In the genomic region with DNA sequence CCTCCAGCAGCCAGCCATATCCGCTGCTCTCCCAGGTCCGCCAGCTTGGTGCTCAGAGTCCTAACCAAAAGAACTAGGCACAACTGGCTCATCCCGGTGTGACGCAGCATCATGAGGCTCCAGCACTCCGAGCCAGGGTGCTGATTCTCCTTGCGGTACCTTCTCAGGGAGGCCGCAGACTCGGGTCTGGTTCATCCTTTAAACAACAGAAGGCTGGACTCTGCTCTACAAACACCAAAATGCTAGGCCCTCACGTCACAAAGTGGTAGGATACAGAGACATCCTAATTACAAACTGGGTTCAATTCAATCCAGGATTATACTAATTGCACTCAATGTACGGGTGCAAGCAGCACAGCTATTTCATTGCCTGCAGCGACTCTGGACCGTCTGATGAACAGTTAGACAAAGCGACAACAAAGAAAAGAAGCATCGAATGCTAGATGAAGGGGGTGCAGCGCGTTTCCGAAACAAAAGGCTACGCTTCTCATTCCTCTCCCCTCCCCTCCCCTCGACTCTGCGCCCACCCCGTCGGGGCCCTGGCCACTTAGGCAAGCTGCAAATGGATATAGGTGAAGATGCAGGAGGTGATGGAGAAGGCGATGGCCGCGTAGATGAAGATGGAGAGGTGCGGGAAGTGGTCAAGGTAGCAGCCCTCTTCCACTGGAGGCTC, we compare ENCODE assay signal across 8 mouse cellular contexts. TPM values are rescaled to one million over a fixed set of nuclear protein-coding genes. Genes with fewer than 3 reads are reported as not detected.
DNase-seq lines count a peak whose midpoint lies in the region; ATAC-seq and TF ChIP-seq lines count a peak whose summit lies in the region.
"Had no signal": no experiment of that assay in that cellular context is flagged by ENCODE, and none has a peak within 500 bp of the region (broad histone marks: within the 10 kb centered on the region; RNA-seq: fewer than 3 reads in every experiment).

No protein-coding gene starts in this region.

- TF ChIP-seq POLR2A in embryonic fibroblast, embryonic 13.5 days (IDR thresholded peaks at IDR 0.05; ENCODE audit: low read depth, low read length) = no peak

- DNase-seq in lung, embryonic 14.5 days = peak; percentile 42
- DNase-seq in lung, postnatal 36 days = no peak
- peak; percentile 23 to 53 for DNase-seq in layer of hippocampus, adult 8-10 months (ENCODE audit: low spot score in 2 of 2)
- DNase-seq in liver, postnatal 0 days = no peak
- DNase-seq in B cell, adult 2 months = no peak

- peaks cover 8% of the 10 kb centered on the region for H3K36me3 ChIP-seq in lung, embryonic 14.5 days (ENCODE audit: insufficient read depth)
- peaks cover 5% of the 10 kb centered on the region for H3K36me3 ChIP-seq in liver, postnatal 0 days (replicated peaks; ENCODE audit: insufficient read depth, low read length)
- no peaks in the 10 kb centered on the region for H3K36me3 ChIP-seq in stomach, embryonic 16.5 days (ENCODE audit: control insufficient read depth, insufficient read depth, low read length)

- H3K27ac ChIP-seq in lung, embryonic 14.5 days (ENCODE audit: low read depth) = peak overlapping the region; percentile 75
- no peak overlapping the region for H3K27ac ChIP-seq in embryonic fibroblast, embryonic 13.5 days (ENCODE audit: insufficient read depth, low read length)
- H3K27ac ChIP-seq in liver, postnatal 0 days (ENCODE audit: low read depth) = no peak overlapping the region
- H3K27ac ChIP-seq in stomach, embryonic 16.5 days (ENCODE audit: low read length) = peak overlapping the region; percentile 74

- peak overlapping the region; percentile 70 for H3K9ac ChIP-seq in lung, embryonic 14.5 days
- H3K9ac ChIP-seq in liver, postnatal 0 days (replicated peaks) = no peak overlapping the region
- H3K9ac ChIP-seq in stomach, embryonic 16.5 days (ENCODE audit: low read length) = peak overlapping the region; percentile 75

- TF ChIP-seq CTCF in lung, embryonic 14.5 days (IDR thresholded peaks at IDR 0.05; ENCODE audit: low read depth) = no peak
- no peak for TF ChIP-seq CTCF in embryonic fibroblast, embryonic 13.5 days (IDR thresholded peaks at IDR 0.05; ENCODE audit: borderline replicate concordance, insufficient read depth, low read length)
- no peak for TF ChIP-seq CTCF in liver, postnatal 0 days (IDR thresholded peaks at IDR 0.05; ENCODE audit: low read depth)

- 5% methylated on average over 26 of the region's 26 CpGs for WGBS in lung, embryonic 14.5 days
- 21% methylated on average over 26 of the region's 26 CpGs for WGBS in liver, postnatal 0 days (ENCODE audit: insufficient replicate concordance)
- 6% methylated on average over 26 of the region's 26 CpGs for WGBS in stomach, embryonic 16.5 days

- peak overlapping the region; percentile 61 for H3K4me3 ChIP-seq in lung, embryonic 14.5 days (ENCODE audit: low read depth, low read length)
- peak overlapping the region; percentile 21 for H3K4me3 ChIP-seq in embryonic fibroblast, embryonic 13.5 days (ENCODE audit: insufficient read depth, low read length)
- peak overlapping the region; percentile 26; the same call in 1 of the 2 replicates for H3K4me3 ChIP-seq in liver, postnatal 0 days (ENCODE audit: low read depth, low read length)
- H3K4me3 ChIP-seq in stomach, embryonic 16.5 days (replicated peaks; ENCODE audit: low read length) = peak overlapping the region; percentile 63

- TF ChIP-seq EP300 in liver, postnatal 0 days (IDR thresholded peaks at IDR 0.05; ENCODE audit: low read depth) = no peak

- no peaks in the 10 kb centered on the region for H3K9me3 ChIP-seq in lung, embryonic 14.5 days (ENCODE audit: low read depth, low read length)
- H3K9me3 ChIP-seq in liver, postnatal 0 days (ENCODE audit: low read length) = no peaks in the 10 kb centered on the region
- no peaks in the 10 kb centered on the region for H3K9me3 ChIP-seq in stomach, embryonic 16.5 days (replicated peaks; ENCODE audit: control insufficient read depth, low read length)

- peak; percentile 3 for ATAC-seq in lung, embryonic 14.5 days (ENCODE audit: insufficient read depth)
- no peak for ATAC-seq in liver, postnatal 0 days
- ATAC-seq in stomach, embryonic 16.5 days (ENCODE audit: insufficient read depth, low FRiP score) = 0 out of 2 replicates have a peak, but pooled peaks have one; percentile 2

- H3K27me3 ChIP-seq in lung, embryonic 14.5 days (ENCODE audit: insufficient read depth, low read length) = no peaks in the 10 kb centered on the region
- H3K27me3 ChIP-seq in liver, postnatal 0 days (ENCODE audit: insufficient read depth, low read length) = peaks cover 10% of the 10 kb centered on the region; the same call in 1 of the 2 replicates
- no peaks in the 10 kb centered on the region for H3K27me3 ChIP-seq in stomach, embryonic 16.5 days (ENCODE audit: control insufficient read depth, insufficient read depth, low read length)

- H3K4me2 ChIP-seq in lung, embryonic 14.5 days = peak overlapping the region; percentile 69
- peak overlapping the region; percentile 62 for H3K4me2 ChIP-seq in liver, postnatal 0 days (ENCODE audit: low read depth, low read length)
- H3K4me2 ChIP-seq in stomach, embryonic 16.5 days (ENCODE audit: low read depth, low read length) = peak overlapping the region; percentile 76

- H3K4me1 ChIP-seq in lung, embryonic 14.5 days (ENCODE audit: insufficient read depth) = peaks cover 6% of the 10 kb centered on the region; the same call in 1 of the 2 replicates
- no peaks in the 10 kb centered on the region for H3K4me1 ChIP-seq in embryonic fibroblast, embryonic 13.5 days (ENCODE audit: control insufficient read depth, insufficient read depth, low read length)
- peaks cover 7% of the 10 kb centered on the region for H3K4me1 ChIP-seq in liver, postnatal 0 days (ENCODE audit: insufficient read depth)
- H3K4me1 ChIP-seq in stomach, embryonic 16.5 days (ENCODE audit: control insufficient read depth, insufficient read depth, low read length) = peaks cover 3% of the 10 kb centered on the region; the same call in 1 of the 2 replicates

RNA-seq across cellular contexts. Expression of gene 6330403K07Rik, which starts 0.7 kb away (rescaled TPM):
- 42.3 and 44.6 TPM in 2 replicates for polyA plus RNA-seq in lung, embryonic 14.5 days (2014; fragmentation: Nextera tagmentation; extraction: Ambion mirVana)
- polyA plus RNA-seq in embryonic fibroblast, embryonic 13.5 days (2011; ENCODE audit: insufficient read length, low read depth, missing spikeins) = 5.8 and 17.6 TPM in 2 replicates
- total RNA-seq in layer of hippocampus, adult 8-10 months (2022) = 100 to 1,000 TPM; 206 to 237 (median 226) TPM
- 0.36 and 0.51 TPM in 2 replicates for polyA plus RNA-seq in liver, postnatal 0 days (2015; fragmentation: Nextera tagmentation; extraction: Ambion mirVana)
- 62.5 and 63.1 TPM in 2 replicates for polyA plus RNA-seq in stomach, embryonic 16.5 days (2015; fragmentation: Nextera tagmentation; extraction: Ambion mirVana)
- total RNA-seq: neutrophil, adult 5-6 weeks had no signal

RNA-seq across cellular contexts. Expression of gene Derl2, which starts 13.0 kb away (rescaled TPM):
- 42.7 and 51.9 TPM in 2 replicates for polyA plus RNA-seq in lung, embryonic 14.5 days (2014; fragmentation: Nextera tagmentation; extraction: Ambion mirVana)
- 68.2 and 74.5 TPM in 2 replicates for polyA plus RNA-seq in embryonic fibroblast, embryonic 13.5 days (2011; ENCODE audit: insufficient read length, low read depth, missing spikeins)
- 10 to 100 TPM; 24.6 to 28.8 (median 26.3) TPM for total RNA-seq in layer of hippocampus, adult 8-10 months (2022)
- polyA plus RNA-seq in liver, postnatal 0 days (2015; fragmentation: Nextera tagmentation; extraction: Ambion mirVana) = 46.4 and 46.7 TPM in 2 replicates
- 51.2 and 63.1 TPM in 2 replicates for polyA plus RNA-seq in stomach, embryonic 16.5 days (2015; fragmentation: Nextera tagmentation; extraction: Ambion mirVana)

RNA-seq across cellular contexts. Expression of gene Mis12, which starts 13.2 kb away (rescaled TPM):
- 43.4 and 48.2 TPM in 2 replicates for polyA plus RNA-seq in lung, embryonic 14.5 days (2014; fragmentation: Nextera tagmentation; extraction: Ambion mirVana)
- 33.1 and 35.2 TPM in 2 replicates for polyA plus RNA-seq in embryonic fibroblast, embryonic 13.5 days (2011; ENCODE audit: insufficient read length, low read depth, missing spikeins)
- 10 to 100 TPM; 15.6 to 22.4 (median 18.4) TPM for total RNA-seq in layer of hippocampus, adult 8-10 months (2022)
- polyA plus RNA-seq in liver, postnatal 0 days (2015; fragmentation: Nextera tagmentation; extraction: Ambion mirVana) = 10.8 and 10.9 TPM in 2 replicates
- 38.2 and 41.9 TPM in 2 replicates for polyA plus RNA-seq in stomach, embryonic 16.5 days (2015; fragmentation: Nextera tagmentation; extraction: Ambion mirVana)

RNA-seq across cellular contexts. Expression of gene Dhx33, which starts 28.4 kb away (rescaled TPM):
- 27.2 and 27.7 TPM in 2 replicates for polyA plus RNA-seq in lung, embryonic 14.5 days (2014; fragmentation: Nextera tagmentation; extraction: Ambion mirVana)
- 33.1 and 38.4 TPM in 2 replicates for polyA plus RNA-seq in embryonic fibroblast, embryonic 13.5 days (2011; ENCODE audit: insufficient read length, low read depth, missing spikeins)
- total RNA-seq in layer of hippocampus, adult 8-10 months (2022) = 10 to 100 TPM; 53.0 to 65.5 (median 58.5) TPM
- polyA plus RNA-seq in liver, postnatal 0 days (2015; fragmentation: Nextera tagmentation; extraction: Ambion mirVana) = 2.7 and 3.5 TPM in 2 replicates
- polyA plus RNA-seq in stomach, embryonic 16.5 days (2015; fragmentation: Nextera tagmentation; extraction: Ambion mirVana) = 16.4 and 16.5 TPM in 2 replicates

RNA-seq across cellular contexts. Expression of gene C1qbp, which starts 49.8 kb away (rescaled TPM):
- 264 and 276 TPM in 2 replicates for polyA plus RNA-seq in lung, embryonic 14.5 days (2014; fragmentation: Nextera tagmentation; extraction: Ambion mirVana)
- polyA plus RNA-seq in embryonic fibroblast, embryonic 13.5 days (2011; ENCODE audit: insufficient read length, low read depth, missing spikeins) = 163 and 168 TPM in 2 replicates
- total RNA-seq in layer of hippocampus, adult 8-10 months (2022) = 100 to 1,000 TPM; 103 to 108 (median 106) TPM
- 135 TPM in 2 replicates for polyA plus RNA-seq in liver, postnatal 0 days (2015; fragmentation: Nextera tagmentation; extraction: Ambion mirVana)
- polyA plus RNA-seq in stomach, embryonic 16.5 days (2015; fragmentation: Nextera tagmentation; extraction: Ambion mirVana) = 211 and 239 TPM in 2 replicates

Comparison
In these comparisons a context has a peak if more than half of its experiments do, and no peak if none do; other contexts are left out.
1. DNase-seq: peak in lung, embryonic 14.5 days (single experiment) and layer of hippocampus, adult 8-10 months (2 of 2); none in lung, postnatal 36 days (single experiment), liver, postnatal 0 days (single experiment) and B cell, adult 2 months (0 of 2).
2. H3K27ac ChIP-seq: peak in lung, embryonic 14.5 days (single experiment) and stomach, embryonic 16.5 days (single experiment); none in embryonic fibroblast, embryonic 13.5 days (single experiment) and liver, postnatal 0 days (single experiment).
3. Peak in every context shown above with its lines, with median percentiles within 50 percentile points of each other: H3K4me2 ChIP-seq and H3K4me3 ChIP-seq.